7 mouse cellular contexts compared by ENCODE assay signal in genomic region chr1:83408021-83408464, GRCm38 (mm10). TPM values are rescaled to one million over a fixed set of nuclear protein-coding genes. Genes with fewer than 3 reads are reported as not detected.
A peak's percentile ranks its signal among the peaks of the same experiment; 100 is the strongest.
DNase-seq lines count a peak whose midpoint lies in the region; ATAC-seq and TF ChIP-seq lines count a peak whose summit lies in the region.

Gene Sphkap, minus strand, starts transcription at chr1:83408200.

- TF ChIP-seq CTCF in brain, embryonic 14.5 days (IDR thresholded peaks at IDR 0.05; ENCODE audit: borderline replicate concordance, extremely low read depth, insufficient read depth, insufficient read length): peak; percentile 18; the same call in 1 of the 2 replicates
- TF ChIP-seq CTCF in heart, adult 2 months (IDR thresholded peaks at IDR 0.05): peak; percentile 46

- H3K9ac ChIP-seq in embryonic facial prominence, embryonic 12.5 days: peak within 1 kb of the TSS; percentile 37; the same call in 1 of the 2 replicates
- H3K9ac ChIP-seq in heart, adult 2 months (ENCODE audit: low read depth, low read length): no peak within 1 kb of the TSS
- no peak within 1 kb of the TSS for H3K9ac ChIP-seq in kidney, embryonic 15.5 days
- H3K9ac ChIP-seq in limb, embryonic 15.5 days: peak within 1 kb of the TSS; percentile 37; the same call in 1 of the 2 replicates
- peak within 1 kb of the TSS; percentile 47 for H3K9ac ChIP-seq in neural tube, embryonic 14.5 days (replicated peaks; ENCODE audit: low read depth, low read length)

- intact Hi-C loops in heart, adult 2 months (cut with DNase I): no loop called here

- peak within 1 kb of the TSS; percentile 42 for H3K4me3 ChIP-seq in embryonic facial prominence, embryonic 12.5 days
- H3K4me3 ChIP-seq in heart, adult 2 months: peak within 1 kb of the TSS; percentile 27; the same call in 1 of the 2 replicates
- peak within 1 kb of the TSS; percentile 44 for H3K4me3 ChIP-seq in kidney, embryonic 15.5 days (replicated peaks)
- peak within 1 kb of the TSS; percentile 40 for H3K4me3 ChIP-seq in limb, embryonic 15.5 days
- H3K4me3 ChIP-seq in neural tube, embryonic 14.5 days (ENCODE audit: low read depth, low read length): peak within 1 kb of the TSS; percentile 42

- TF ChIP-seq POLR2A in brain, embryonic 14.5 days (IDR thresholded peaks at IDR 0.05; ENCODE audit: borderline replicate concordance, extremely low read depth, insufficient read depth, insufficient read length, poor library complexity, severe bottlenecking): no peak
- no peak for TF ChIP-seq POLR2A in heart, adult 2 months (IDR thresholded peaks at IDR 0.05; ENCODE audit: insufficient read depth, low read depth, low read length)

- H3K27ac ChIP-seq in embryonic facial prominence, embryonic 12.5 days: no peak within 1 kb of the TSS
- no peak within 1 kb of the TSS for H3K27ac ChIP-seq in heart, adult 2 months
- H3K27ac ChIP-seq in kidney, embryonic 15.5 days: no peak within 1 kb of the TSS
- no peak within 1 kb of the TSS for H3K27ac ChIP-seq in limb, embryonic 15.5 days
- no peak within 1 kb of the TSS for H3K27ac ChIP-seq in neural tube, embryonic 14.5 days (ENCODE audit: low read depth, low read length)

- H3K4me2 ChIP-seq in embryonic facial prominence, embryonic 12.5 days (replicated peaks): peak within 1 kb of the TSS; percentile 83
- peak within 1 kb of the TSS; percentile 84 for H3K4me2 ChIP-seq in kidney, embryonic 15.5 days
- peak within 1 kb of the TSS; percentile 62 for H3K4me2 ChIP-seq in limb, embryonic 15.5 days
- peak within 1 kb of the TSS; percentile 93 for H3K4me2 ChIP-seq in neural tube, embryonic 14.5 days (ENCODE audit: low read depth, low read length)

- H3K4me1 ChIP-seq in embryonic facial prominence, embryonic 12.5 days: 0 out of 2 replicates have a peak, but pooled peaks cover 8% of the 10 kb centered on the region
- no peaks in the 10 kb centered on the region for H3K4me1 ChIP-seq in heart, adult 2 months (ENCODE audit: control insufficient read depth, insufficient read depth, low read length)
- peaks cover 12% of the 10 kb centered on the region for H3K4me1 ChIP-seq in kidney, embryonic 15.5 days
- H3K4me1 ChIP-seq in limb, embryonic 15.5 days: peaks cover 11% of the 10 kb centered on the region
- 0 out of 2 replicates have a peak, but pooled peaks cover 4% of the 10 kb centered on the region for H3K4me1 ChIP-seq in neural tube, embryonic 14.5 days (ENCODE audit: control insufficient read depth, insufficient read depth, low read length)

- H3K27me3 ChIP-seq in embryonic facial prominence, embryonic 12.5 days: peaks cover 7% of the 10 kb centered on the region; the same call in 1 of the 2 replicates
- H3K27me3 ChIP-seq in heart, adult 2 months (ENCODE audit: control insufficient read depth, insufficient read depth, low read length): no peaks in the 10 kb centered on the region
- H3K27me3 ChIP-seq in kidney, embryonic 15.5 days: peaks cover 15% of the 10 kb centered on the region
- peaks cover 13% of the 10 kb centered on the region; the same call in 1 of the 2 replicates for H3K27me3 ChIP-seq in limb, embryonic 15.5 days
- no peaks in the 10 kb centered on the region for H3K27me3 ChIP-seq in neural tube, embryonic 14.5 days (ENCODE audit: control insufficient read depth, insufficient read depth, low read length)

- ATAC-seq in embryonic facial prominence, embryonic 12.5 days (ENCODE audit: insufficient number of reproducible peaks, insufficient read depth, low FRiP score, low TSS enrichment): peak; percentile 81
- ATAC-seq in kidney, embryonic 15.5 days (replicated peaks; ENCODE audit: low FRiP score): peak; percentile 95
- 0 out of 2 replicates have a peak, but pooled peaks have one; percentile 40 for ATAC-seq in limb, embryonic 15.5 days (ENCODE audit: insufficient number of reproducible peaks, low FRiP score, low TSS enrichment, low read depth)
- ATAC-seq in neural tube, embryonic 14.5 days (ENCODE audit: low read depth): peak; percentile 88
- ATAC-seq in CD4-positive, CD25-positive, alpha-beta regulatory T cell, adult 4 months: no peak

- H3K36me3 ChIP-seq in embryonic facial prominence, embryonic 12.5 days: no peaks in the 10 kb centered on the region
- no peaks in the 10 kb centered on the region for H3K36me3 ChIP-seq in heart, adult 2 months (ENCODE audit: control insufficient read depth, insufficient read depth, low read length)
- H3K36me3 ChIP-seq in kidney, embryonic 15.5 days: no peaks in the 10 kb centered on the region
- H3K36me3 ChIP-seq in limb, embryonic 15.5 days: no peaks in the 10 kb centered on the region
- no peaks in the 10 kb centered on the region for H3K36me3 ChIP-seq in neural tube, embryonic 14.5 days (ENCODE audit: control insufficient read depth, insufficient read depth, low read length)

- TF ChIP-seq EP300 in heart, adult 2 months (IDR thresholded peaks at IDR 0.05; ENCODE audit: insufficient read depth, low read depth, low read length): no peak

- H3K9me3 ChIP-seq in embryonic facial prominence, embryonic 12.5 days: no peaks in the 10 kb centered on the region
- no peaks in the 10 kb centered on the region for H3K9me3 ChIP-seq in kidney, embryonic 15.5 days (replicated peaks)
- H3K9me3 ChIP-seq in limb, embryonic 15.5 days: no peaks in the 10 kb centered on the region
- no peaks in the 10 kb centered on the region for H3K9me3 ChIP-seq in neural tube, embryonic 14.5 days (ENCODE audit: control insufficient read depth, low read length)

- DNase-seq in brain, embryonic 14.5 days (ENCODE audit: low read depth): peak; percentile 69
- peak; percentile 48 to 60 for DNase-seq in heart, adult 2 months

- 1% methylated on average over 15 of the region's 16 CpGs for WGBS in embryonic facial prominence, embryonic 12.5 days
- WGBS in heart, adult 2 months: 2% methylated on average over 16 of the region's 16 CpGs
- 1% methylated on average over 16 of the region's 16 CpGs for WGBS in kidney, embryonic 15.5 days
- WGBS in limb, embryonic 15.5 days: 0% methylated on average over 16 of the region's 16 CpGs
- 0% methylated on average over 16 of the region's 16 CpGs for WGBS in neural tube, embryonic 14.5 days

- no peaks in the 10 kb centered on the region for H3K79me2 ChIP-seq in heart, adult 2 months (replicated peaks; ENCODE audit: control insufficient read depth, insufficient read depth, low read length)

RNA-seq across cellular contexts. Expression of gene Sphkap, which starts in this region (rescaled TPM):
- polyA plus RNA-seq in brain, embryonic 14.5 days (2012; rRNA removed): 7.1 and 10.9 TPM in 2 replicates
- polyA plus RNA-seq in embryonic facial prominence, embryonic 12.5 days (2016; fragmentation: Nextera tagmentation; extraction: Ambion mirVana): 1.1 and 1.3 TPM in 2 replicates
- total RNA-seq in heart, adult 2 months (2021): 1 to 10 TPM in 1 of 2 experiments, under 1 TPM in 1; 0.26 to 1.7 TPM
- 0.68 and 1.6 TPM in 2 replicates for polyA plus RNA-seq in heart, adult 2 months (2012; rRNA removed)
- polyA plus RNA-seq in kidney, embryonic 15.5 days (2015; fragmentation: Nextera tagmentation; extraction: Ambion mirVana): 0.05 and 0.17 TPM in 2 replicates
- 1.4 and 2.2 TPM in 2 replicates for polyA plus RNA-seq in limb, embryonic 15.5 days (2015; fragmentation: Nextera tagmentation; extraction: Ambion mirVana)
- polyA plus RNA-seq in neural tube, embryonic 14.5 days (2014; fragmentation: Nextera tagmentation; extraction: Ambion mirVana): 16.7 and 24.3 TPM in 2 replicates
- not detected for polyA plus RNA-seq in CD4-positive, CD25-positive, alpha-beta regulatory T cell, adult 4 months (2017; shearing (Covaris generic))

Comparison
In these comparisons a context has a peak if more than half of its experiments do, and no peak if none do; other contexts are left out.
1. Peak in ATAC-seq, H3K4me3 ChIP-seq and H3K4me2 ChIP-seq in kidney, embryonic 15.5 days; RNA of the gene not detected or under 1 TPM.
2. H3K9ac ChIP-seq: peak in embryonic facial prominence, embryonic 12.5 days (single experiment), limb, embryonic 15.5 days (single experiment) and neural tube, embryonic 14.5 days (single experiment); none in heart, adult 2 months (single experiment) and kidney, embryonic 15.5 days (single experiment).
3. Peak in every context shown above with its lines, with median percentiles within 50 percentile points of each other: H3K4me2 ChIP-seq and H3K4me3 ChIP-seq.